Mouse (Mus musculus): ENCODE measurements around the gene Cux1.

- TF ChIP-seq GATA1 (IDR thresholded peaks at IDR 0.05; ENCODE audit: borderline replicate concordance, low read length) = no peak
- no peak for TF ChIP-seq FLI1 (IDR thresholded peaks at IDR 0.05; ENCODE audit: low read length)
Measured at GRCm38 (mm10) chr5:136472846-136473245, 94.4 kb downstream of the Cux1 start.
